Mouse (Mus musculus) thymus, postnatal 0 days (tissue): ENCODE measurements around the gene Gm20388. TPM values are rescaled to one million over a fixed set of nuclear protein-coding genes. Genes with fewer than 3 reads are reported as not detected.

Source experiments
- DNase-seq: peaks from one replicate; pipeline ENCODE4 v3.0.0-alpha.2; 2015; ENCODE audit warnings: low spot score
- polyA plus RNA-seq: library from polyadenylated mRNA; unstranded; fragments of >200 nt; fragmentation: Nextera tagmentation; extraction: Ambion mirVana; gene quantifications from 2 replicates; pipeline ENCODE4 v1.2.1, GENCODE M21; 2015

Gm20388 gene
- polyA plus RNA-seq, 1 experiment from 2014 or later = not detected

- DNase-seq = no peak
Measured at GRCm38 (mm10) chr8:122454409-122454808, 2543.8 kb downstream of the Gm20388 start.

- no peak for DNase-seq
Measured at GRCm38 (mm10) chr8:122457171-122457570, 2546.5 kb downstream of the Gm20388 start.

GRCm38 (mm10) chr8:122459218-122459900, 2548.7 kb downstream of the Gm20388 start:
- DNase-seq = peak; percentile 76

GRCm38 (mm10) chr8:122459990-122460389, 2549.3 kb downstream of the Gm20388 start:
- peak; percentile 75 for DNase-seq

- peak; percentile 79 for DNase-seq
Measured at GRCm38 (mm10) chr8:122460524-122461472, 2550.2 kb downstream of the Gm20388 start, which contains the start of gene Snai3. Gene Snai3 (minus strand): TSS chr8:122460733.

- no peak for DNase-seq
Measured at GRCm38 (mm10) chr8:122461473-122462148, 2551.0 kb downstream of the Gm20388 start.

GRCm38 (mm10) chr8:122462510-122462909, 2551.9 kb downstream of the Gm20388 start:
- no peak for DNase-seq

GRCm38 (mm10) chr8:122463651-122464640, 2553.3 kb downstream of the Gm20388 start:
- peak; percentile 94 for DNase-seq

- DNase-seq = no peak
Measured at GRCm38 (mm10) chr8:122464985-122465384, 2554.3 kb downstream of the Gm20388 start.

GRCm38 (mm10) chr8:122467816-122468215, 2557.2 kb downstream of the Gm20388 start:
- DNase-seq = peak; percentile 63

- no peak for DNase-seq
Measured at GRCm38 (mm10) chr8:122469407-122469806, 2558.8 kb downstream of the Gm20388 start.

GRCm38 (mm10) chr8:122469965-122470364, 2559.3 kb downstream of the Gm20388 start:
- DNase-seq = peak; percentile 91

- DNase-seq = peak; percentile 69
Measured at GRCm38 (mm10) chr8:122470691-122471090, 2560.1 kb downstream of the Gm20388 start.

GRCm38 (mm10) chr8:122473911-122474421, 2563.3 kb downstream of the Gm20388 start:
- DNase-seq = peak; percentile 92

GRCm38 (mm10) chr8:122474951-122475560, 2564.4 kb downstream of the Gm20388 start:
- peak; percentile 67 for DNase-seq

- DNase-seq = peak; percentile 94
Measured at GRCm38 (mm10) chr8:122475580-122476320, 2565.1 kb downstream of the Gm20388 start, which contains the start of the genes Rnf166 and Ctu2. Gene Rnf166 (minus strand): TSS chr8:122476064. Gene Ctu2 (plus strand): TSS chr8:122476143.

GRCm38 (mm10) chr8:122482448-122482847, 2571.8 kb downstream of the Gm20388 start:
- DNase-seq = no peak

GRCm38 (mm10) chr8:122483877-122484276, 2573.2 kb downstream of the Gm20388 start:
- DNase-seq = no peak

- DNase-seq = no peak
Measured at GRCm38 (mm10) chr8:122484831-122485230, 2574.2 kb downstream of the Gm20388 start.
